Mouse (Mus musculus): ENCODE data around the gene Srebf2. TPM values are rescaled to one million over a fixed set of nuclear protein-coding genes. Genes with fewer than 3 reads are reported as not detected.

Srebf2 gene
- polyA plus RNA-seq, 1 experiment = 205 TPM

GRCm38 (mm10) chr15:82231591-82232378 is 84.8 kb downstream of the Srebf2 start:
- H3K4me1 ChIP-seq (ENCODE audit: control insufficient read depth, insufficient read depth, low read length) = peaks cover 4% of the 10 kb centered on the region
- 0 out of 2 replicates have a peak, but pooled peaks cover 3% of the 10 kb centered on the region for H3K36me3 ChIP-seq (ENCODE audit: control insufficient read depth, insufficient read depth, low read length, poor library complexity, severe bottlenecking)
- no peaks in the 10 kb centered on the region for H3K9me3 ChIP-seq (replicated peaks; ENCODE audit: control insufficient read depth, insufficient read depth, low read length, poor library complexity, severe bottlenecking)
- no peaks in the 10 kb centered on the region for H3K27me3 ChIP-seq (ENCODE audit: control insufficient read depth, insufficient read depth, low read length, poor library complexity, severe bottlenecking)
- no peak overlapping the region for H3K9ac ChIP-seq (ENCODE audit: low read depth, poor library complexity, severe bottlenecking)
- no peak overlapping the region for H3K27ac ChIP-seq (ENCODE audit: insufficient read depth, low read length)
- TF ChIP-seq EP300 (IDR thresholded peaks at IDR 0.05; ENCODE audit: insufficient read depth, low read depth, low read length) = no peak
- no peak overlapping the region for H3K4me3 ChIP-seq (ENCODE audit: low read depth, low read length)

GRCm38 (mm10) chr15:82232651-82233050 is 85.7 kb downstream of the Srebf2 start:
- H3K27ac ChIP-seq (ENCODE audit: insufficient read depth, low read length) = no peak overlapping the region
- H3K4me1 ChIP-seq (ENCODE audit: control insufficient read depth, insufficient read depth, low read length) = peaks cover 4% of the 10 kb centered on the region
- H3K9ac ChIP-seq (ENCODE audit: low read depth, poor library complexity, severe bottlenecking) = no peak overlapping the region
- H3K9me3 ChIP-seq (replicated peaks; ENCODE audit: control insufficient read depth, insufficient read depth, low read length, poor library complexity, severe bottlenecking) = no peaks in the 10 kb centered on the region
- no peak overlapping the region for H3K4me3 ChIP-seq (ENCODE audit: low read depth, low read length)
- 0 out of 2 replicates have a peak, but pooled peaks cover 3% of the 10 kb centered on the region for H3K36me3 ChIP-seq (ENCODE audit: control insufficient read depth, insufficient read depth, low read length, poor library complexity, severe bottlenecking)
- no peak for TF ChIP-seq EP300 (IDR thresholded peaks at IDR 0.05; ENCODE audit: insufficient read depth, low read depth, low read length)
- TF ChIP-seq CTCF (IDR thresholded peaks at IDR 0.05; ENCODE audit: low read depth, low read length) = no peak
- no peak for TF ChIP-seq POLR2A (IDR thresholded peaks at IDR 0.05; ENCODE audit: insufficient read depth, low read length)
- H3K27me3 ChIP-seq (ENCODE audit: control insufficient read depth, insufficient read depth, low read length, poor library complexity, severe bottlenecking) = no peaks in the 10 kb centered on the region

GRCm38 (mm10) chr15:82235661-82236060 is 88.7 kb downstream of the Srebf2 start:
- H3K4me1 ChIP-seq (ENCODE audit: control insufficient read depth, insufficient read depth, low read length) = no peaks in the 10 kb centered on the region
- H3K9me3 ChIP-seq (replicated peaks; ENCODE audit: control insufficient read depth, insufficient read depth, low read length, poor library complexity, severe bottlenecking) = no peaks in the 10 kb centered on the region
- H3K27me3 ChIP-seq (ENCODE audit: control insufficient read depth, insufficient read depth, low read length, poor library complexity, severe bottlenecking) = no peaks in the 10 kb centered on the region
- H3K4me3 ChIP-seq (ENCODE audit: low read depth, low read length) = no peak overlapping the region
- no peak overlapping the region for H3K9ac ChIP-seq (ENCODE audit: low read depth, poor library complexity, severe bottlenecking)
- no peak overlapping the region for H3K27ac ChIP-seq (ENCODE audit: insufficient read depth, low read length)
- H3K36me3 ChIP-seq (ENCODE audit: control insufficient read depth, insufficient read depth, low read length, poor library complexity, severe bottlenecking) = peaks cover 16% of the 10 kb centered on the region
- TF ChIP-seq POLR2A (IDR thresholded peaks at IDR 0.05; ENCODE audit: insufficient read depth, low read length) (no peak), EP300 (IDR thresholded peaks at IDR 0.05; ENCODE audit: insufficient read depth, low read depth, low read length) (no peak), CTCF (IDR thresholded peaks at IDR 0.05; ENCODE audit: low read depth, low read length) (no peak)

GRCm38 (mm10) chr15:82236565-82236964 is 89.6 kb downstream of the Srebf2 start:
- Histone ChIP-seq H3K9ac (ENCODE audit: low read depth, poor library complexity, severe bottlenecking) (no peak overlapping the region), H3K9me3 (replicated peaks; ENCODE audit: control insufficient read depth, insufficient read depth, low read length, poor library complexity, severe bottlenecking) (no peaks in the 10 kb centered on the region), H3K27ac (ENCODE audit: insufficient read depth, low read length) (no peak overlapping the region), H3K4me3 (ENCODE audit: low read depth, low read length) (no peak overlapping the region), H3K4me1 (ENCODE audit: control insufficient read depth, insufficient read depth, low read length) (peaks cover 2% of the 10 kb centered on the region), H3K36me3 (ENCODE audit: control insufficient read depth, insufficient read depth, low read length, poor library complexity, severe bottlenecking) (peaks cover 18% of the 10 kb centered on the region), H3K27me3 (ENCODE audit: control insufficient read depth, insufficient read depth, low read length, poor library complexity, severe bottlenecking) (no peaks in the 10 kb centered on the region)
- TF ChIP-seq POLR2A (IDR thresholded peaks at IDR 0.05; ENCODE audit: insufficient read depth, low read length) = no peak
- TF ChIP-seq CTCF (IDR thresholded peaks at IDR 0.05; ENCODE audit: low read depth, low read length) = peak; percentile 96

GRCm38 (mm10) chr15:82243311-82243710 is 96.3 kb downstream of the Srebf2 start:
- H3K9ac ChIP-seq (ENCODE audit: low read depth, poor library complexity, severe bottlenecking) = peak overlapping the region; percentile 86
- no peak for TF ChIP-seq EP300 (IDR thresholded peaks at IDR 0.05; ENCODE audit: insufficient read depth, low read depth, low read length)
- TF ChIP-seq CTCF (IDR thresholded peaks at IDR 0.05; ENCODE audit: low read depth, low read length) = no peak
- TF ChIP-seq POLR2A (IDR thresholded peaks at IDR 0.05; ENCODE audit: insufficient read depth, low read length) = no peak
- H3K27ac ChIP-seq (ENCODE audit: insufficient read depth, low read length) = no peak overlapping the region
- no peaks in the 10 kb centered on the region for H3K9me3 ChIP-seq (replicated peaks; ENCODE audit: control insufficient read depth, insufficient read depth, low read length, poor library complexity, severe bottlenecking)
- H3K36me3 ChIP-seq (ENCODE audit: control insufficient read depth, insufficient read depth, low read length, poor library complexity, severe bottlenecking) = peaks cover 15% of the 10 kb centered on the region
- peak overlapping the region; percentile 97 for H3K4me3 ChIP-seq (ENCODE audit: low read depth, low read length)
- H3K4me1 ChIP-seq (ENCODE audit: control insufficient read depth, insufficient read depth, low read length) = peaks cover 3% of the 10 kb centered on the region
- no peaks in the 10 kb centered on the region for H3K27me3 ChIP-seq (ENCODE audit: control insufficient read depth, insufficient read depth, low read length, poor library complexity, severe bottlenecking)

- Histone ChIP-seq H3K9ac (ENCODE audit: low read depth, poor library complexity, severe bottlenecking) (peak overlapping the region; percentile 86), H3K36me3 (ENCODE audit: control insufficient read depth, insufficient read depth, low read length, poor library complexity, severe bottlenecking) (peaks cover 10% of the 10 kb centered on the region), H3K9me3 (replicated peaks; ENCODE audit: control insufficient read depth, insufficient read depth, low read length, poor library complexity, severe bottlenecking) (no peaks in the 10 kb centered on the region), H3K4me3 (ENCODE audit: low read depth, low read length) (peak overlapping the region; percentile 97), H3K4me1 (ENCODE audit: control insufficient read depth, insufficient read depth, low read length) (peaks cover 3% of the 10 kb centered on the region), H3K27me3 (ENCODE audit: control insufficient read depth, insufficient read depth, low read length, poor library complexity, severe bottlenecking) (no peaks in the 10 kb centered on the region), H3K27ac (ENCODE audit: insufficient read depth, low read length) (no peak overlapping the region)
- no peak for TF ChIP-seq EP300 (IDR thresholded peaks at IDR 0.05; ENCODE audit: insufficient read depth, low read depth, low read length)
- TF ChIP-seq CTCF (IDR thresholded peaks at IDR 0.05; ENCODE audit: low read depth, low read length) = no peak
- no peak for TF ChIP-seq POLR2A (IDR thresholded peaks at IDR 0.05; ENCODE audit: insufficient read depth, low read length)
These were observed 96.7 kb downstream of the Srebf2 start for GRCm38 (mm10) chr15:82243742-82244114.

Measured in ES-Bruce4 (cell line).